Comparison of ENCODE assay signal across 9 mouse cellular contexts in the genomic region with DNA sequence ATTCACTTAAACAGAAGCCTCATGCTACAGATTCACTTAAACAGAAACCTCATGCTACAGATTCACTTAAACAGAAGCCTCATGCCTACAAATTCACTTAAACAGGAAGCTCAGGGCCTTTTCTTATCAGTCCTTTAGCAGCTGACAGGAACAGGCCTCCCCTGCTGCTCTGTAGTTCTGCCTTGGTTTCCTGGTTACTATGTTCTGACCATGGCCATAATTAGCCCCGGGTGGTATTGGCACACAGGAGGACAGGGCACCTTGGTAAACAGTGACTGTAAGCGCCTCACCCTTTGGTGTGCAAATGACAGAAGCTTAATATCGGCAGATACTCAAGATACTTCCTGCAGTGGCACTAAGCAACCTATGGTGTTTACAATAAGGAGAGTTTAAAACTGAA. TPM values are rescaled to one million over a fixed set of nuclear protein-coding genes. Genes with fewer than 3 reads are reported as not detected.
DNase-seq lines count a peak whose midpoint lies in the region; ATAC-seq and TF ChIP-seq lines count a peak whose summit lies in the region.
"Had no signal": no experiment of that assay in that cellular context is flagged by ENCODE, and none has a peak within 500 bp of the region (broad histone marks: within the 10 kb centered on the region; RNA-seq: fewer than 3 reads in every experiment).

No protein-coding gene starts in this region.

- H3K4me3 ChIP-seq in gastrocnemius, adult 2 months, result no peak overlapping the region
- H3K4me3 ChIP-seq in heart, embryonic 13.5 days, result no peak overlapping the region
- H3K4me3 ChIP-seq in liver, postnatal 0 days (ENCODE audit: low read depth, low read length), result no peak overlapping the region
- no peak overlapping the region for H3K4me3 ChIP-seq in midbrain, embryonic 14.5 days (replicated peaks; ENCODE audit: low read depth, low read length)

- 0 out of 2 replicates have a peak overlapping the region, but pooled peaks have one; percentile 5 for H3K9ac ChIP-seq in heart, embryonic 13.5 days
- no peak overlapping the region for H3K9ac ChIP-seq in liver, postnatal 0 days (replicated peaks)
- no peak overlapping the region for H3K9ac ChIP-seq in midbrain, embryonic 14.5 days (replicated peaks; ENCODE audit: low read length)

- ATAC-seq in heart, embryonic 13.5 days (ENCODE audit: extremely low read depth, insufficient number of reproducible peaks, low FRiP score, low TSS enrichment), result no peak
- no peak for ATAC-seq in liver, postnatal 0 days
- no peak for ATAC-seq in midbrain, embryonic 14.5 days (ENCODE audit: low FRiP score, low TSS enrichment)
- ATAC-seq in cerebellum, adult (ENCODE audit: insufficient number of reproducible peaks, low FRiP score, low TSS enrichment), result no peak

- H3K4me1 ChIP-seq in heart, embryonic 13.5 days, result peaks cover 25% of the 10 kb centered on the region
- H3K4me1 ChIP-seq in liver, postnatal 0 days (ENCODE audit: insufficient read depth), result peaks cover 13% of the 10 kb centered on the region
- peaks cover 4% of the 10 kb centered on the region; the same call in 1 of the 2 replicates for H3K4me1 ChIP-seq in midbrain, embryonic 14.5 days (ENCODE audit: control insufficient read depth, insufficient read depth, low read length)

- no peak for DNase-seq in gastrocnemius, adult 2 months
- DNase-seq in gastrocnemius, postnatal 4 days (ENCODE audit: low spot score in 2 of 2), result no peak
- peak; percentile 42 for DNase-seq in A20 (ENCODE audit: low read depth, low spot score)
- no peak for DNase-seq in liver, postnatal 0 days
- no peak for DNase-seq in midbrain, embryonic 14.5 days
- no peak for DNase-seq in layer of hippocampus, adult 9-10 months (ENCODE audit: low spot score)
- DNase-seq: adrenal gland, adult 8-10 months had no signal

- WGBS in heart, embryonic 13.5 days, result 31% methylated on average over 3 of the region's 3 CpGs
- 26% methylated on average over 3 of the region's 3 CpGs for WGBS in liver, postnatal 0 days (ENCODE audit: insufficient replicate concordance)
- WGBS in midbrain, embryonic 14.5 days, result 75% methylated on average over 3 of the region's 3 CpGs

- peaks cover 4% of the 10 kb centered on the region; the same call in 1 of the 2 replicates for H3K9me3 ChIP-seq in heart, embryonic 13.5 days
- H3K9me3 ChIP-seq in liver, postnatal 0 days (ENCODE audit: low read length), result no peaks in the 10 kb centered on the region
- H3K9me3 ChIP-seq in midbrain, embryonic 14.5 days (ENCODE audit: control insufficient read depth, low read length), result no peaks in the 10 kb centered on the region

- TF ChIP-seq EP300 in liver, postnatal 0 days (IDR thresholded peaks at IDR 0.05; ENCODE audit: low read depth), result 0 out of 2 replicates have a peak, but pooled peaks have one; percentile 22

- H3K4me2 ChIP-seq in heart, embryonic 13.5 days, result no peak overlapping the region
- no peak overlapping the region for H3K4me2 ChIP-seq in liver, postnatal 0 days (ENCODE audit: low read depth, low read length)
- no peak overlapping the region for H3K4me2 ChIP-seq in midbrain, embryonic 14.5 days (ENCODE audit: low read length)

- H3K27me3 ChIP-seq in heart, embryonic 13.5 days (replicated peaks), result no peaks in the 10 kb centered on the region
- no peaks in the 10 kb centered on the region for H3K27me3 ChIP-seq in liver, postnatal 0 days (ENCODE audit: insufficient read depth, low read length)
- no peaks in the 10 kb centered on the region for H3K27me3 ChIP-seq in midbrain, embryonic 14.5 days (ENCODE audit: control insufficient read depth, insufficient read depth, low read length)

- peak overlapping the region; percentile 58 for H3K27ac ChIP-seq in gastrocnemius, adult 2 months
- H3K27ac ChIP-seq in heart, embryonic 13.5 days (replicated peaks), result peak overlapping the region; percentile 53
- H3K27ac ChIP-seq in liver, postnatal 0 days (ENCODE audit: low read depth), result peak overlapping the region; percentile 36
- no peak overlapping the region for H3K27ac ChIP-seq in midbrain, embryonic 14.5 days (replicated peaks; ENCODE audit: low read depth, low read length)

- TF ChIP-seq CTCF in gastrocnemius, adult 2 months (IDR thresholded peaks at IDR 0.05), result no peak
- no peak for TF ChIP-seq CTCF in liver, postnatal 0 days (IDR thresholded peaks at IDR 0.05; ENCODE audit: low read depth)

- peaks cover 3% of the 10 kb centered on the region; the same call in 1 of the 2 replicates for H3K36me3 ChIP-seq in heart, embryonic 13.5 days
- H3K36me3 ChIP-seq in liver, postnatal 0 days (replicated peaks; ENCODE audit: insufficient read depth, low read length), result no peaks in the 10 kb centered on the region
- no peaks in the 10 kb centered on the region for H3K36me3 ChIP-seq in midbrain, embryonic 14.5 days (ENCODE audit: control insufficient read depth, insufficient read depth, low read length)

- intact Hi-C loops in gastrocnemius, adult 2 months (cut with DNase I), result no loop called here

RNA-seq across cellular contexts. Expression of gene 1110059E24Rik, which starts 48.9 kb away (rescaled TPM):
- 1 to 10 TPM; 7.1 to 9.1 TPM for total RNA-seq in gastrocnemius, adult 2 months (2021)
- total RNA-seq in gastrocnemius, postnatal 4 days (2021), result 10 to 100 TPM; 26.3 to 26.5 TPM
- 41.0 and 43.1 TPM in 2 replicates for polyA plus RNA-seq in heart, embryonic 13.5 days (2015; fragmentation: Nextera tagmentation; extraction: Ambion mirVana)
- polyA plus RNA-seq in liver, postnatal 0 days (2015; fragmentation: Nextera tagmentation; extraction: Ambion mirVana), result 17.7 and 18.6 TPM in 2 replicates
- 62.3 and 65.8 TPM in 2 replicates for polyA plus RNA-seq in midbrain, embryonic 14.5 days (2014; fragmentation: Nextera tagmentation; extraction: Ambion mirVana)

RNA-seq across cellular contexts. Expression of gene Abhd17b, which starts 49.1 kb away (rescaled TPM):
- 10 to 100 TPM; 20.0 to 20.3 TPM for total RNA-seq in gastrocnemius, adult 2 months (2021)
- total RNA-seq in gastrocnemius, postnatal 4 days (2021), result 10 to 100 TPM; 39.3 to 45.7 TPM
- 18.0 and 19.5 TPM in 2 replicates for polyA plus RNA-seq in heart, embryonic 13.5 days (2015; fragmentation: Nextera tagmentation; extraction: Ambion mirVana)
- polyA plus RNA-seq in liver, postnatal 0 days (2015; fragmentation: Nextera tagmentation; extraction: Ambion mirVana), result 13.9 and 16.7 TPM in 2 replicates
- 45.9 and 54.3 TPM in 2 replicates for polyA plus RNA-seq in midbrain, embryonic 14.5 days (2014; fragmentation: Nextera tagmentation; extraction: Ambion mirVana)
